Comparison of ENCODE assay signal across 23 mouse cellular contexts in the genomic region with DNA sequence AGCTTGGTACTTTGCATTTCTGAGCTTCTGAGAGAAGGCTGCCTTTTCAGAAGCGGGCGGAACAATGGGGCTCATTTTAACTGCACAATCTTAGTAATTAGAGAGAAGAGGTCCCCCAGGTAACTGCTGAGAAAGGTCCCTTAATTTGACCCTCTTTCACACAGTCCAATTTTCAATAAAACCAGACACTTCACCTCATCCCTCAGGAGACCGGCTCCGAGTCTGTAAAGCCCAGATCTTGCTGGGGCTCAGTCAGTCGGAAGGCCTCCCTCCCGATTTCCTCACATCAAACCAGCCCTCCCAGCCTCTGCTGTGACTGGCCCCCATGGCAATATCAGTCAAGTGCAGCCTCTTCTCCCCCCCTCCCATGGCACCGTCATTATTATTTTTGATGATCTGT. TPM values are rescaled to one million over a fixed set of nuclear protein-coding genes. Genes with fewer than 3 reads are reported as not detected.
DNase-seq lines count a peak whose midpoint lies in the region; ATAC-seq and TF ChIP-seq lines count a peak whose summit lies in the region.
"Had no signal": no experiment of that assay in that cellular context is flagged by ENCODE, and none has a peak within 500 bp of the region (broad histone marks: within the 10 kb centered on the region; RNA-seq: fewer than 3 reads in every experiment).

No protein-coding gene starts in this region.

- no peak for TF ChIP-seq POLR2A in thymus, adult 2 months (IDR thresholded peaks at IDR 0.05; ENCODE audit: control insufficient read depth, extremely low read depth, insufficient read depth, low read length, poor library complexity)
- TF ChIP-seq POLR2A in cerebellum, adult 2 months (IDR thresholded peaks at IDR 0.05; ENCODE audit: borderline replicate concordance, insufficient read depth, low read length) = no peak

- peak overlapping the region; percentile 11; the same call in 1 of the 2 replicates for H3K27ac ChIP-seq in hindbrain, embryonic 11.5 days (ENCODE audit: low read depth, low read length)
- no peak overlapping the region for H3K27ac ChIP-seq in hindbrain, postnatal 0 days
- H3K27ac ChIP-seq in thymus, adult 2 months (ENCODE audit: control insufficient read depth, insufficient read depth, low read length) = no peak overlapping the region; the same call in 1 of the 2 replicates
- peak overlapping the region; percentile 57; the same call in 1 of the 2 replicates for H3K27ac ChIP-seq in midbrain, embryonic 15.5 days
- no peak overlapping the region for H3K27ac ChIP-seq in cerebellum, adult 2 months (ENCODE audit: insufficient read depth, low read length)
- H3K27ac ChIP-seq: embryonic facial prominence, embryonic 15.5 days; hindbrain, embryonic 15.5 days; macrophage had no signal

- no peak for TF ChIP-seq CTCF in hindbrain, postnatal 0 days (IDR thresholded peaks at IDR 0.05; ENCODE audit: low read depth)
- TF ChIP-seq CTCF in thymus, adult 2 months (IDR thresholded peaks at IDR 0.05; ENCODE audit: borderline replicate concordance, control insufficient read depth, extremely low read depth, insufficient read depth, low read length, poor library complexity) = no peak
- no peak for TF ChIP-seq CTCF in cerebellum, adult 2 months (IDR thresholded peaks at IDR 0.05; ENCODE audit: borderline replicate concordance, insufficient read depth, low read depth, low read length)

- no peak for ATAC-seq in hindbrain, embryonic 11.5 days (ENCODE audit: low FRiP score)
- ATAC-seq in hindbrain, postnatal 0 days = no peak
- ATAC-seq in midbrain, embryonic 15.5 days (replicated peaks) = no peak
- ATAC-seq: intestine, embryonic 16.5 days; liver, postnatal 0 days; lung, postnatal 0 days had no signal

- intact Hi-C loops in left cerebral cortex, postnatal 10 days (cut with DNase I) = no loop called here

- H3K9ac ChIP-seq in hindbrain, embryonic 11.5 days (ENCODE audit: low read depth, low read length) = no peak overlapping the region
- no peak overlapping the region for H3K9ac ChIP-seq in hindbrain, postnatal 0 days (replicated peaks; ENCODE audit: low read length)
- H3K9ac ChIP-seq in midbrain, embryonic 15.5 days = no peak overlapping the region
- H3K9ac ChIP-seq: embryonic facial prominence, embryonic 15.5 days; heart, embryonic 12.5 days; hindbrain, embryonic 15.5 days; liver, postnatal 0 days had no signal

- WGBS in hindbrain, embryonic 11.5 days = 48% methylated on average over 7 of the region's 7 CpGs
- 30% methylated on average over 7 of the region's 7 CpGs for WGBS in hindbrain, postnatal 0 days
- WGBS in thymus, adult 2 months = 67% methylated on average over 7 of the region's 7 CpGs
- 18% methylated on average over 7 of the region's 7 CpGs for WGBS in midbrain, embryonic 15.5 days
- WGBS in cerebellum, adult 2 months = 66% methylated on average over 7 of the region's 7 CpGs

- DNase-seq in hindbrain, embryonic 11.5 days (ENCODE audit: low spot score) = no peak
- DNase-seq in hindbrain, postnatal 0 days (ENCODE audit: low spot score) = no peak
- DNase-seq in thymus, postnatal 14 days = peak; percentile 29
- DNase-seq in thymus, adult 2 months = no peak
- DNase-seq in cerebellum, adult 2 months = no peak
- no peak for DNase-seq in left cerebral cortex, postnatal 10 days (ENCODE audit: extremely low spot score in 1 of 2, low spot score in 2 of 2)
- DNase-seq: adrenal gland, postnatal 25 days; cerebellum, adult 9-11 months; gastrocnemius, postnatal 14 days; heart, adult 11 months; heart, postnatal 10 days; kidney, adult 9 months; kidney, postnatal 14 days; liver, postnatal 0 days; right cerebral cortex, postnatal 14 days had no signal

- no peaks in the 10 kb centered on the region for H3K27me3 ChIP-seq in hindbrain, embryonic 11.5 days (ENCODE audit: control insufficient read depth, insufficient read depth, low read length)
- no peaks in the 10 kb centered on the region for H3K27me3 ChIP-seq in hindbrain, postnatal 0 days (ENCODE audit: insufficient read depth, low read length)
- no peaks in the 10 kb centered on the region for H3K27me3 ChIP-seq in thymus, adult 2 months (ENCODE audit: control insufficient read depth, insufficient read depth, low read length)
- no peaks in the 10 kb centered on the region for H3K27me3 ChIP-seq in midbrain, embryonic 15.5 days (replicated peaks)
- no peaks in the 10 kb centered on the region for H3K27me3 ChIP-seq in cerebellum, adult 2 months (ENCODE audit: control insufficient read depth, insufficient read depth, low read length)
- H3K27me3 ChIP-seq: embryonic facial prominence, embryonic 15.5 days; hindbrain, embryonic 15.5 days had no signal

- H3K36me3 ChIP-seq in hindbrain, embryonic 11.5 days (ENCODE audit: control insufficient read depth, insufficient read depth, low read length) = no peaks in the 10 kb centered on the region
- no peaks in the 10 kb centered on the region for H3K36me3 ChIP-seq in hindbrain, postnatal 0 days (ENCODE audit: insufficient read depth, low read length)
- no peaks in the 10 kb centered on the region for H3K36me3 ChIP-seq in thymus, adult 2 months (ENCODE audit: control insufficient read depth, insufficient read depth, low read length)
- H3K36me3 ChIP-seq in midbrain, embryonic 15.5 days (replicated peaks) = no peaks in the 10 kb centered on the region
- H3K36me3 ChIP-seq: embryonic facial prominence, embryonic 15.5 days; heart, embryonic 12.5 days; hindbrain, embryonic 15.5 days had no signal

- H3K9me3 ChIP-seq in hindbrain, embryonic 11.5 days (ENCODE audit: control insufficient read depth, low read length) = no peaks in the 10 kb centered on the region
- H3K9me3 ChIP-seq in hindbrain, postnatal 0 days (ENCODE audit: low read length) = no peaks in the 10 kb centered on the region
- H3K9me3 ChIP-seq in midbrain, embryonic 15.5 days = no peaks in the 10 kb centered on the region
- H3K9me3 ChIP-seq: embryonic facial prominence, embryonic 15.5 days; heart, embryonic 12.5 days; hindbrain, embryonic 15.5 days had no signal

- no peaks in the 10 kb centered on the region for H3K4me1 ChIP-seq in hindbrain, embryonic 11.5 days (replicated peaks; ENCODE audit: control insufficient read depth, insufficient read depth, low read length)
- H3K4me1 ChIP-seq in hindbrain, postnatal 0 days (ENCODE audit: insufficient read depth, low read length) = no peaks in the 10 kb centered on the region
- H3K4me1 ChIP-seq in thymus, adult 2 months (replicated peaks; ENCODE audit: control insufficient read depth, insufficient read depth, low read length) = peaks cover 13% of the 10 kb centered on the region
- H3K4me1 ChIP-seq in midbrain, embryonic 15.5 days = peaks cover 17% of the 10 kb centered on the region
- no peaks in the 10 kb centered on the region for H3K4me1 ChIP-seq in cerebellum, adult 2 months (ENCODE audit: control insufficient read depth, insufficient read depth, low read length)
- H3K4me1 ChIP-seq: embryonic facial prominence, embryonic 15.5 days had no signal

- H3K4me2 ChIP-seq in hindbrain, embryonic 11.5 days (replicated peaks; ENCODE audit: low read depth, low read length) = no peak overlapping the region
- no peak overlapping the region for H3K4me2 ChIP-seq in hindbrain, postnatal 0 days (ENCODE audit: low read depth, low read length)
- H3K4me2 ChIP-seq in midbrain, embryonic 15.5 days = no peak overlapping the region
- H3K4me2 ChIP-seq: embryonic facial prominence, embryonic 15.5 days; heart, embryonic 12.5 days; hindbrain, embryonic 15.5 days; liver, embryonic 11.5 days had no signal

- no peak overlapping the region for H3K4me3 ChIP-seq in hindbrain, embryonic 11.5 days (ENCODE audit: low read depth, low read length)
- no peak overlapping the region for H3K4me3 ChIP-seq in hindbrain, postnatal 0 days (ENCODE audit: low read length)
- no peak overlapping the region for H3K4me3 ChIP-seq in thymus, adult 2 months (ENCODE audit: control insufficient read depth, insufficient read depth, low read length)
- no peak overlapping the region for H3K4me3 ChIP-seq in midbrain, embryonic 15.5 days
- no peak overlapping the region for H3K4me3 ChIP-seq in cerebellum, adult 2 months (replicated peaks; ENCODE audit: insufficient read depth, low read depth, low read length)
- H3K4me3 ChIP-seq: embryonic facial prominence, embryonic 15.5 days; heart, embryonic 12.5 days; hindbrain, embryonic 15.5 days had no signal

RNA-seq across cellular contexts. Expression of gene Tnrc6c, which starts 15.7 kb away (rescaled TPM):
- 17.0 and 20.6 TPM in 2 replicates for polyA plus RNA-seq in hindbrain, embryonic 11.5 days (2014; fragmentation: Nextera tagmentation; extraction: Ambion mirVana)
- total RNA-seq in hindbrain, postnatal 0 days (2014; rRNA removed) = 56.4 and 64.9 TPM in 2 replicates
- polyA plus RNA-seq in hindbrain, postnatal 0 days (2015; fragmentation: Nextera tagmentation; extraction: Ambion mirVana) = 18.3 and 19.7 TPM in 2 replicates
- 75.0 and 89.7 TPM in 2 replicates for polyA plus RNA-seq in thymus, adult 2 months (2012; rRNA removed)
- polyA plus RNA-seq in midbrain, embryonic 15.5 days (2015; fragmentation: Nextera tagmentation; extraction: Ambion mirVana) = 32.5 and 35.4 TPM in 2 replicates
- polyA plus RNA-seq in cerebellum, adult 2 months (2012; rRNA removed) = 43.8 and 52.1 TPM in 2 replicates
- total RNA-seq in left cerebral cortex, postnatal 10 days (2021) = 10 to 100 TPM; 63.5 to 71.0 TPM

Comparison
In these comparisons a context has a peak if more than half of its experiments do, and no peak if none do; other contexts are left out.
1. H3K27ac ChIP-seq: peak in hindbrain, embryonic 11.5 days (single experiment) and midbrain, embryonic 15.5 days (single experiment); none in hindbrain, postnatal 0 days (single experiment), thymus, adult 2 months (single experiment) and cerebellum, adult 2 months (single experiment).